Mouse (Mus musculus): ENCODE data around the gene Creb3.

DNA sequence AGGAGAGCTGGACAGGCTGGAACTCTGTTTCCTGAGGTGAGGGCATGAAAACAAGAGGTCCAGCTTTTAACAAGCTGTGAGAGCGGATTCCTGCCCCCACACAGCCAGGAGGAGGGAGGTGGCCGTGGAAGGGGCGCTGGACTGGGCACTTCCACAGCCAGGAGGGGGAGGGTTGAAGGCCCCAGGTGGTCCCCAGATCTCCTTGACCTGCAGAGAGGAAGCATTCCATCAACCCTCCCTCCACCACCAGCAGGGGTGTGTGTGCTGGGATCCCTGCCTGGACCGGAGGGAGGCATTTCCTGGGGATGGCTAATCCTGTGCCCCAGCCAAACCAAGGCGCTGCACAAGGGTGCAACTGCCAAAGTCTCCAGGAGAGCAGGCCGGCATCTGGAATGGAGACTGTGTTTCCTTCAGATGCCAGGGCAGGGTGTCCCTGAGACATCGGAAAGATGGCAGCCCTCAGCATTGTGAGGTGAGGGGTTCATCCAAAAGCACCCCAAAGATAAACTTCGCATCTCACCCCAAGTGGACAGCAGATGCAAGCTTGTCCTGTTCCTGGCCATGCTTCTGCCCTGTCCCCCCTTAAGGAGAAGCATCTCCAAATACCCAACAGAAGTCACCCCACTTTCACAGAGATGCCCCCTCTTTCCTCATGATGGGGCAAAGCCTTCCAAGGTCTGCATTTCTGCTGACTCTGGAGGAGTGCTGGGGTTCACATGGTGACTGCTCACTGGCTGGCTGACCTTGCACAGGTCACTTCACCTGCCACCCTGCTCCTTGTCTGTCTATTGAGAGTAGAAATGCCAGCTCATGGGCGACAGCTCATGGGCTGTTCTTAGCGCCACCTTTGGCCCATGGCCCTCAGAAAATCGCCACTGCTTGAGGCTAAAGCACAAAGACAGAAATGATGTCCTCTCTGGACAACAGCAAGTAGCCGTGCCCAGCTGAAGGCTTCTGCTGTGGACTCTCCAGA lies 22.6 kb downstream of the Creb3 start, which contains the start of gene Msmp:
- TF ChIP-seq POLR2A (IDR thresholded peaks at IDR 0.05; ENCODE audit: low read depth, low read length) (no peak), CTCF (IDR thresholded peaks at IDR 0.05; ENCODE audit: extremely low read depth, insufficient read length, insufficient replicate concordance, low read depth, low read length) (no peak)
